Mouse (Mus musculus) adrenal gland, adult 2 months (tissue): Measurements from ENCODE around the gene Misp. TPM values are rescaled to one million over a fixed set of nuclear protein-coding genes. Genes with fewer than 3 reads are reported as not detected.
A peak's percentile ranks its signal among the peaks of the same experiment; 100 is the strongest.

ENCODE experiments used
- DNase-seq: peaks from one replicate; pipeline ENCODE4 v3.0.0; 2021
- microRNA-seq, 2 experiments: library from miRNA; unstranded; fragments of <30 nt; microRNA quantifications; one replicate each; pipeline ENCODE4 v1.2.0; 2021
- polyA plus RNA-seq: library from polyadenylated mRNA; depleted of rRNA; stranded (reverse); fragments of >200 nt; gene quantifications from 2 replicates; pipeline ENCODE4 v1.2.3, GENCODE M21; 2012; rRNA removed
- total RNA-seq, 2 experiments: library from RNA; stranded (reverse); gene quantifications; 2 replicates each; pipeline ENCODE4 v1.2.3; 2021

The Misp gene
- total and polyA plus RNA-seq, 3 experiments: 0.10 to 0.32 (median 0.31) TPM

DNA sequence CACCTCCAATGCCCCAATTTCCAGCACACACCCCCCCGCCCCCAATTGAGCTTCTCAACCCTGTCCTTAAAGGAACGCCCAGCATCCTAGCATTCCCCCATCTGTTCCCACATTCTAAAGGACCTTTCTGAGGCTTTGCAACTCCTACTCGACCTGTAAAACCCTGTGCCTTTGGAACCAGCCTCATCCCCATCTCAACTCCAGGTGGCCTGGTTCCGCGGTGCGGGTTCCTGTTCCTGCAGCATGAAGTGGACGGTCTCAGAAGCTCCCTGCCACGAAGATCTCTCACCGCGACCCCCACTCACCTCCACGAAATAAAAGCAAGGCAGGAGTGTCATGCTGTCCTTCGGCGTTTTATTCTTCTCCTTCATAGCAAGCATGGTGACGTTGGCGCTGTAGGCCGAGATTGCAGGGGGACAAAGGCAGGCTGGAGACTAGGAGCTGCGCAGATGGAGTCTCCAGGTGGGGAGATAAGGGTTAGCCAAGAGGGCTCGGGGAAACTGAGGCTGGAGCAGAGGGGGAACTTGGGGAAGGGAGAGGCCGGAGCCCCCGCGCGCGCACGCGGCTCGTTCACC, 53.0 kb downstream of the Misp start:
- no peak for DNase-seq

DNA sequence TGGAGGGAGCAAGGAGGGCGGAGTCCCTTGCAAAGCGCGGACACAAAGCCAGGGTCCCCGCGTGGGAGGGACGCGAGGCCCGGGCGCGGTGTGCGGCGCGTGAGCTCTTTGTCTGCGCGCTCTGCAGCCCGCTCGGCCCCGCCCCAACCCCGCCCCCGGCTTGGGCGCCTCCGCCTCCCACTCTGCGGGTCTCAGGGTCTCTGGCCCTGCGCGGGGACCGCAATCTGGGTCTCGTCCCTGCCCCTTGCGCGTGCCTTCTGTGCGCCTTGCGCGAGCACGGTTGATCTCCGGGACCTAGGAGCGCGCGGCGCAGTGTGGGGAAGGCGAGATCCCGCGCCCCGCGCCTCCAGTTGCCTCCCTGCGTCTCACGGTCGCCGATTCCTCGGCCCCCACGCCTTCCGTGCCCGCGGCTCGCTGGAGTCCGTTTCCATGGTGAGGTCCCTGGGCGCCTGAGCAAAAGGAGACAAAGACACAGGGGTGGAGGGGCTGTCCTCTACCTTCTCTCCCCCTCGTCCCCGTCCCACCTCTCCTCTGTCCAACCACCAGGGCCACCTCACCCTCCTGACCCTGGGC, 53.6 kb downstream of the Misp start, which contains the start of the genes Prtn3 and Plppr3:
Prtn3 (plus strand) TSS at position 187 of the 573 bp plus-strand sequence.
Plppr3 (minus strand) TSS at position 345 of the 573 bp plus-strand sequence.
- peak; percentile 37 for DNase-seq

DNA sequence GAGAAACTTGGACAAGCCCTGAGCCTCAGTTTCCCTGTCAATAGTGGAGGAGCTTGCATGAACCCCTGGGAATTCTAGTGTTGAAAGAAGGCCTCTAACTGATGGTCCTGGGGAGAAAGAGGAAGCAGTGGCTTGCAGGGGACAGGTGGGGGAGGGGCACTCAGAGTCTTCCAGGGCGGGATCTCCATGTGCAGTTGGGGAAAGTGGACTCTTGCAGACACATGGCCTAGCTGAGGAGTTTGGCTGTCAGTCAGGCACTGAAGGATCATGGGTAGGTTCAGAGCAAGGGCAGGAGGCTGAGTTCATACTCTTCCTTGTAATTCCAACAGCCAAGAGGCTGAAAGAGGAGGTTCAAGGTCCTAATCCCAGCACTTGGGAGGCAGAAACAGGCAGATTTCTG, 56.4 kb downstream of the Misp start:
- DNase-seq: no peak

DNA sequence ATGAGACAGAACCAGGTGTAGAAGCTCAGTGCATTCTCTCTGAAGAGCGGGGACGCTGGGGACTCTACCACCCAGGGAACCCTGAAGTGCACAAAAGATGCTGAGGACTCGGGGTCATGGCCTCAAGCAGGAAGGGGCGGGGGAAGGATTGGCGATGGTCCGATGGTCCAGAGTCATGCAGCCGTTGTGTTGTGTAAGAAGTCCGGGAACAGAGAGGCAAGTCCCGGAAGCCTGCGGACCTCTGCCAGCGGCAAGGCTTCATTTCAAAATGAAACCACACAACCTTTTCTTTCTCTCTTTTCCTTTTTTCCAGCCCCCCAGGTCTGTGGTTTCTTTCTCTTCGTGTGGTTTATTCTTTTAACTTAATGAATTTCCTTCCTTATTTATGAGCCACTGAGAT, 57.0 kb downstream of the Misp start:
- peak; percentile 59 for DNase-seq

DNA sequence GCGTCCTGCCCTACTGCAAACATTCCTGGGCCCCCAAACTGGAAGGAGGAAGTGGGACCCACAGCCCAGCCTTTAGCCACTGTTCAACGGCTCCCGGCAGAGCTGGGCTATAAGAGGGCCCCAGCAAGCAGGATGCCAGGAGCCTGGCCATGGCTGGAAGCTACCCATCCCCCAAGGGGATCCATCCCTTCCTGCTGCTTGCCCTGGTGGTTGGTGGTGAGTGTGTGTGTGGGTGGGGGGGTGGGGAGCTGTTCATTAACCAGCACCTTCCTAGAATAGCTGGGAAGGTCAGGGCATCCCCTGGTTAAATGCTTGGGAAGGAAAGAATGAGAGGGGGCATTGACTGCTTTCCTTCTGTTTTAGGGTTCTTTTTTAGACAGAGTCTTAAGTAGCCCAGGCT, 58.7 kb downstream of the Misp start:
- no peak for DNase-seq

Small RNA genes within 50 kb of the gene (microRNA-seq; reads per million reads assigned to microRNA genes)
- 0 reads per million in 2 experiments for gene Mir6910

Other genes with a start within 250 kb of the Misp start
Only the 30 nearest of the 34 such genes appear.
- 1 to 10 TPM; 2.0 to 6.7 TPM for gene Shc2, start 183.1 kb upstream of the Misp start, total RNA-seq
- 4.8 and 9.1 TPM in 2 replicates for gene Shc2, start 183.1 kb upstream of the Misp start, polyA plus RNA-seq
- not detected for gene Odf3l2, start 175.3 kb upstream of the Misp start, total RNA-seq
- gene Odf3l2, start 175.3 kb upstream of the Misp start, polyA plus RNA-seq: not detected in 2 replicates
- not detected for gene Madcam1, start 156.4 kb upstream of the Misp start, total RNA-seq
- 0.46 TPM in 1 of 2 replicates, not detected in the other for gene Madcam1, start 156.4 kb upstream of the Misp start, polyA plus RNA-seq
- 10 to 100 TPM; 29.5 to 40.7 TPM for gene Tpgs1, start 151.6 kb upstream of the Misp start, total RNA-seq
- 147 and 149 TPM in 2 replicates for gene Tpgs1, start 151.6 kb upstream of the Misp start, polyA plus RNA-seq
- gene Cdc34, start 138.8 kb upstream of the Misp start, total RNA-seq: 100 to 1,000 TPM in 1 of 2 experiments, 10 to 100 TPM in 1; 87.7 to 122 TPM
- 174 and 205 TPM in 2 replicates for gene Cdc34, start 138.8 kb upstream of the Misp start, polyA plus RNA-seq
- gene Gzmm, start 132.0 kb upstream of the Misp start, total RNA-seq: 1 to 10 TPM; 1.0 to 2.2 TPM
- 0.52 and 0.55 TPM in 2 replicates for gene Gzmm, start 132.0 kb upstream of the Misp start, polyA plus RNA-seq
- gene Bsg, start 116.5 kb upstream of the Misp start, total RNA-seq: 100 to 1,000 TPM; 588 to 674 TPM
- 314 and 321 TPM in 2 replicates for gene Bsg, start 116.5 kb upstream of the Misp start, polyA plus RNA-seq
- gene Hcn2, start 104.4 kb upstream of the Misp start, total RNA-seq: 1 to 10 TPM; 5.9 to 6.0 TPM
- 20.2 and 27.8 TPM in 2 replicates for gene Hcn2, start 104.4 kb upstream of the Misp start, polyA plus RNA-seq
- gene Polrmt, start 74.4 kb upstream of the Misp start, total RNA-seq: 10 to 100 TPM; 55.4 to 62.8 TPM
- gene Polrmt, start 74.4 kb upstream of the Misp start, polyA plus RNA-seq: 87.6 and 89.0 TPM in 2 replicates
- not detected for gene Fgf22, start 65.9 kb upstream of the Misp start, total RNA-seq
- gene Fgf22, start 65.9 kb upstream of the Misp start, polyA plus RNA-seq: 0.18 and 0.68 TPM in 2 replicates
- gene Rnf126, start 54.0 kb upstream of the Misp start, total RNA-seq: 10 to 100 TPM; 51.6 to 51.8 TPM
- 222 and 226 TPM in 2 replicates for gene Rnf126, start 54.0 kb upstream of the Misp start, polyA plus RNA-seq
- gene Fstl3, start 43.7 kb upstream of the Misp start, total RNA-seq: 10 to 100 TPM in 1 of 2 experiments, 1 to 10 TPM in 1; 10.0 to 37.2 TPM
- 47.0 and 74.7 TPM in 2 replicates for gene Fstl3, start 43.7 kb upstream of the Misp start, polyA plus RNA-seq
- under 1 TPM in 1 of 2 experiments, not detected in 1; 0.21 TPM for gene Prss57, start 30.0 kb upstream of the Misp start, total RNA-seq
- gene Prss57, start 30.0 kb upstream of the Misp start, polyA plus RNA-seq: 0.28 TPM in 1 of 2 replicates, not detected in the other
- 100 to 1,000 TPM in 1 of 2 experiments, 10 to 100 TPM in 1; 68.1 to 105 TPM for gene Palm, start 27.4 kb upstream of the Misp start, total RNA-seq
- 138 and 146 TPM in 2 replicates for gene Palm, start 27.4 kb upstream of the Misp start, polyA plus RNA-seq
- gene Ptbp1, start 33.4 kb downstream of the Misp start, total RNA-seq: 100 to 1,000 TPM; 217 to 332 TPM
- gene Ptbp1, start 33.4 kb downstream of the Misp start, polyA plus RNA-seq: 175 and 259 TPM in 2 replicates
- under 1 TPM; 0.62 to 0.63 TPM for gene Prtn3, start 53.5 kb downstream of the Misp start, total RNA-seq
- 3.4 and 4.1 TPM in 2 replicates for gene Prtn3, start 53.5 kb downstream of the Misp start, polyA plus RNA-seq
- gene Plppr3, start 53.6 kb downstream of the Misp start, total RNA-seq: 1 to 10 TPM; 1.2 to 2.2 TPM
- gene Plppr3, start 53.6 kb downstream of the Misp start, polyA plus RNA-seq: 4.2 and 4.6 TPM in 2 replicates
- under 1 TPM; 0.49 to 0.79 TPM for gene Elane, start 65.3 kb downstream of the Misp start, total RNA-seq
- 0.34 and 1.1 TPM in 2 replicates for gene Elane, start 65.3 kb downstream of the Misp start, polyA plus RNA-seq
- 1,000 to 10,000 TPM; 2,358 to 4,405 TPM for gene Cfd, start 69.9 kb downstream of the Misp start, total RNA-seq
- gene Cfd, start 69.9 kb downstream of the Misp start, polyA plus RNA-seq: 4,988 and 13,425 TPM in 2 replicates
- gene Med16, start 87.9 kb downstream of the Misp start, total RNA-seq: 10 to 100 TPM; 38.4 to 43.0 TPM
- 126 and 132 TPM in 2 replicates for gene Med16, start 87.9 kb downstream of the Misp start, polyA plus RNA-seq
- not detected for gene Gm26602, start 89.9 kb downstream of the Misp start, total RNA-seq
- gene Gm26602, start 89.9 kb downstream of the Misp start, polyA plus RNA-seq: not detected in 2 replicates
- gene Kiss1r, start 96.0 kb downstream of the Misp start, total RNA-seq: 1 to 10 TPM; 1.4 TPM
- gene Kiss1r, start 96.0 kb downstream of the Misp start, polyA plus RNA-seq: 11.8 and 15.1 TPM in 2 replicates
- 10 to 100 TPM; 87.8 to 93.5 TPM for gene R3hdm4, start 100.2 kb downstream of the Misp start, total RNA-seq
- 197 and 231 TPM in 2 replicates for gene R3hdm4, start 100.2 kb downstream of the Misp start, polyA plus RNA-seq
- 1 to 10 TPM; 4.6 to 6.5 TPM for gene Arid3a, start 106.1 kb downstream of the Misp start, total RNA-seq
- 5.9 and 9.1 TPM in 2 replicates for gene Arid3a, start 106.1 kb downstream of the Misp start, polyA plus RNA-seq
- 10 to 100 TPM; 29.4 to 31.5 TPM for gene Wdr18, start 139.2 kb downstream of the Misp start, total RNA-seq
- gene Wdr18, start 139.2 kb downstream of the Misp start, polyA plus RNA-seq: 66.1 and 66.8 TPM in 2 replicates
- under 1 TPM in 1 of 2 experiments, not detected in 1; 0.31 TPM for gene Grin3b, start 149.7 kb downstream of the Misp start, total RNA-seq
- gene Grin3b, start 149.7 kb downstream of the Misp start, polyA plus RNA-seq: 0.09 and 0.17 TPM in 2 replicates
- gene Tmem259, start 163.3 kb downstream of the Misp start, total RNA-seq: 100 to 1,000 TPM; 142 to 143 TPM
- 619 and 624 TPM in 2 replicates for gene Tmem259, start 163.3 kb downstream of the Misp start, polyA plus RNA-seq
- 10 to 100 TPM; 29.5 to 50.1 TPM for gene Cnn2, start 167.6 kb downstream of the Misp start, total RNA-seq
- gene Cnn2, start 167.6 kb downstream of the Misp start, polyA plus RNA-seq: 53.0 and 58.8 TPM in 2 replicates
- 10 to 100 TPM; 18.4 to 22.9 TPM for gene Abca7, start 175.5 kb downstream of the Misp start, total RNA-seq
- 28.6 TPM in 2 replicates for gene Abca7, start 175.5 kb downstream of the Misp start, polyA plus RNA-seq
- gene Arhgap45, start 195.7 kb downstream of the Misp start, total RNA-seq: 1 to 10 TPM; 3.9 to 6.7 TPM
- gene Arhgap45, start 195.7 kb downstream of the Misp start, polyA plus RNA-seq: 11.0 and 14.6 TPM in 2 replicates